Mouse (Mus musculus) lung, postnatal 0 days (tissue): Measurements from ENCODE around the gene Gm20388. TPM values are rescaled to one million over a fixed set of nuclear protein-coding genes. Genes with fewer than 3 reads are reported as not detected.

ENCODE experiments used
- ATAC-seq: fragments of 200-750 bp; cut with Nextera tagmentation; 2 replicates; pipeline ENCODE4 v1.8.0; 2017; ENCODE audit warnings: moderate library complexity
- DNase-seq: peaks from one replicate; pipeline ENCODE4 v3.0.0-alpha.2; 2016; ENCODE audit warnings: low spot score
- H3K27ac ChIP-seq: fragments of 300-500 bp; sonication (generic); 2 replicates; pipeline ENCODE4 v1.5.1; 2014; ENCODE audit warnings: antibody characterized with exemption, mild to moderate bottlenecking, low read length, mixed read lengths
- H3K27me3 ChIP-seq: fragments of 300-500 bp; sonication (generic); replicated peaks from 2 replicates; pipeline ENCODE4 v1.6.1; 2014; ENCODE audit warnings: low read length, mixed read lengths; ENCODE audit not compliant: insufficient read depth
- H3K36me3 ChIP-seq: fragments of 300-500 bp; sonication (generic); 2 replicates; pipeline ENCODE4 v1.6.1; 2014; ENCODE audit warnings: low read length, mixed read lengths; ENCODE audit not compliant: insufficient read depth
- H3K4me1 ChIP-seq: fragments of 300-500 bp; sonication (generic); 2 replicates; pipeline ENCODE4 v1.6.1; 2014; ENCODE audit warnings: antibody characterized with exemption, low read depth, low read length, mixed read lengths; ENCODE audit not compliant: insufficient read depth
- H3K4me2 ChIP-seq: fragments of 300-500 bp; sonication (generic); replicated peaks from 2 replicates; pipeline ENCODE4 v1.6.1; 2014; ENCODE audit warnings: low read depth, mild to moderate bottlenecking, low read length, moderate library complexity, mixed read lengths
- H3K4me3 ChIP-seq: fragments of 300-500 bp; sonication (generic); 2 replicates; pipeline ENCODE4 v1.5.1; 2014; ENCODE audit warnings: low read depth, low read length
- H3K9ac ChIP-seq: fragments of 300-500 bp; sonication (generic); replicated peaks from 2 replicates; pipeline ENCODE4 v1.6.1; 2014; ENCODE audit warnings: low read depth, mild to moderate bottlenecking
- H3K9me3 ChIP-seq: fragments of 300-500 bp; sonication (generic); 2 replicates; pipeline ENCODE4 v1.6.1; 2016; ENCODE audit warnings: low read length, mixed read lengths
- CTCF ChIP-seq: IDR thresholded peaks from 2 replicates; pipeline ENCODE4 v1.5.1; 2016; ENCODE audit warnings: antibody characterized with exemption, mild to moderate bottlenecking
- EP300 ChIP-seq: IDR thresholded peaks from 2 replicates; pipeline ENCODE4 v1.6.1; 2016; ENCODE audit warnings: antibody characterized with exemption, mild to moderate bottlenecking, control low read depth
- WGBS: fragments of 180-500 bp; shearing (Covaris S2); extraction: QIAGEN DNeasy Blood & Tissue Kit; methylation state at CpG from one replicate; pipeline ENCODE4 v1.1.7; 2014; 5-methylcytosine and 5-hydroxymethylcytosine counted together
- polyA plus RNA-seq: library from polyadenylated mRNA; unstranded; fragments of >200 nt; fragmentation: Nextera tagmentation; extraction: Ambion mirVana; gene quantifications from 2 replicates; pipeline ENCODE4 v1.2.1, GENCODE M21; 2015

The Gm20388 gene
- polyA plus RNA-seq, 1 experiment from 2014 or later: not detected

GRCm38 (mm10) chr8:120846018-120846417 is 935.4 kb downstream of the Gm20388 start:
- Histone ChIP-seq H3K4me2 (no peak overlapping the region), H3K4me1 (no peaks in the 10 kb centered on the region)

GRCm38 (mm10) chr8:120847279-120847678 is 936.6 kb downstream of the Gm20388 start:
- ATAC-seq (no peak), DNase-seq (peak; percentile 19)
- Histone ChIP-seq H3K27ac (no peak overlapping the region), H3K4me3 (no peak overlapping the region), H3K4me2 (no peak overlapping the region), H3K4me1 (no peaks in the 10 kb centered on the region), H3K9me3 (no peaks in the 10 kb centered on the region), H3K36me3 (no peaks in the 10 kb centered on the region), H3K9ac (no peak overlapping the region), H3K27me3 (no peaks in the 10 kb centered on the region)
- WGBS: 7% methylated on average over 4 of the region's 4 CpGs
- TF ChIP-seq CTCF: no peak

More at GRCm38 (mm10) chr8:120846018-120846417, 935.4 kb downstream of the Gm20388 start:
- no peak overlapping the region for H3K4me3 ChIP-seq
- no peak for ATAC-seq
- H3K27me3 ChIP-seq: no peaks in the 10 kb centered on the region
- 79% methylated on average over 5 of the region's 5 CpGs for WGBS
- no peak for DNase-seq
- TF ChIP-seq EP300: no peak
- TF ChIP-seq CTCF: no peak
- no peak overlapping the region for H3K9ac ChIP-seq
- H3K36me3 ChIP-seq: no peaks in the 10 kb centered on the region
- H3K27ac ChIP-seq: no peak overlapping the region
- no peaks in the 10 kb centered on the region for H3K9me3 ChIP-seq

GRCm38 (mm10) chr8:120847735-120848134 is 937.1 kb downstream of the Gm20388 start:
- H3K27me3 ChIP-seq: no peaks in the 10 kb centered on the region
- no peaks in the 10 kb centered on the region for H3K4me1 ChIP-seq
- no peak for DNase-seq
- H3K9ac ChIP-seq: no peak overlapping the region
- H3K4me2 ChIP-seq: no peak overlapping the region
- no peak for TF ChIP-seq EP300
- TF ChIP-seq CTCF: no peak
- H3K36me3 ChIP-seq: no peaks in the 10 kb centered on the region
- no peaks in the 10 kb centered on the region for H3K9me3 ChIP-seq
- H3K27ac ChIP-seq: no peak overlapping the region
- ATAC-seq: no peak
- no peak overlapping the region for H3K4me3 ChIP-seq
- 7% methylated on average over 14 of the region's 14 CpGs for WGBS

- no peaks in the 10 kb centered on the region for H3K4me1 ChIP-seq
- no peak overlapping the region for H3K4me3 ChIP-seq
- no peak for TF ChIP-seq EP300
- TF ChIP-seq CTCF: no peak
- DNase-seq (no peak), ATAC-seq (no peak)
- WGBS: 56% methylated on average over 4 of the region's 4 CpGs
- H3K9me3 ChIP-seq: no peaks in the 10 kb centered on the region
- no peak overlapping the region for H3K27ac ChIP-seq
- H3K36me3 ChIP-seq: no peaks in the 10 kb centered on the region
- no peak overlapping the region for H3K4me2 ChIP-seq
- H3K9ac ChIP-seq: no peak overlapping the region
- H3K27me3 ChIP-seq: no peaks in the 10 kb centered on the region
These were observed 937.8 kb downstream of the Gm20388 start for GRCm38 (mm10) chr8:120848434-120848833.

GRCm38 (mm10) chr8:120851411-120851810 is 940.8 kb downstream of the Gm20388 start:
- Histone ChIP-seq H3K4me1 (no peaks in the 10 kb centered on the region), H3K27me3 (no peaks in the 10 kb centered on the region), H3K27ac (no peak overlapping the region), H3K4me2 (no peak overlapping the region), H3K4me3 (no peak overlapping the region), H3K9ac (no peak overlapping the region), H3K9me3 (no peaks in the 10 kb centered on the region), H3K36me3 (no peaks in the 10 kb centered on the region)
- TF ChIP-seq CTCF (no peak), EP300 (no peak)
- no peak for ATAC-seq
- WGBS: 59% methylated on average over 12 of the region's 12 CpGs
- no peak for DNase-seq

- TF ChIP-seq CTCF (no peak), EP300 (no peak)
- WGBS: 38% methylated on average over 13 of the region's 14 CpGs
- Histone ChIP-seq H3K4me1 (0 out of 2 replicates have a peak, but pooled peaks cover 3% of the 10 kb centered on the region), H3K9ac (no peak overlapping the region), H3K36me3 (no peaks in the 10 kb centered on the region), H3K4me3 (no peak overlapping the region), H3K27ac (no peak overlapping the region), H3K9me3 (no peaks in the 10 kb centered on the region), H3K27me3 (no peaks in the 10 kb centered on the region), H3K4me2 (no peak overlapping the region)
- DNase-seq (no peak), ATAC-seq (no peak)
These were observed 949.2 kb downstream of the Gm20388 start for GRCm38 (mm10) chr8:120859881-120860280.
